Mouse (Mus musculus) liver, embryonic 11.5 days (tissue): ENCODE results near the gene Pde4dip. TPM values are rescaled to one million over a fixed set of nuclear protein-coding genes. Genes with fewer than 3 reads are reported as not detected.
A peak's percentile ranks its signal among the peaks of the same experiment; 100 is the strongest.

ENCODE experiments used
- ATAC-seq: fragments of 200-750 bp; cut with Nextera tagmentation; replicated peaks from 2 replicates; pipeline ENCODE4 v1.8.0; 2017; ENCODE audit warnings: moderate number of reproducible peaks, mild to moderate bottlenecking, moderate TSS enrichment, moderate library complexity; ENCODE audit not compliant: low FRiP score
- DNase-seq: peaks from one replicate; pipeline ENCODE4 v3.0.0-alpha.2; 2017; ENCODE audit warnings: low spot score
- H3K27ac ChIP-seq: fragments of 300-500 bp; sonication (generic); 2 replicates; pipeline ENCODE4 v1.5.1; 2014; ENCODE audit warnings: mild to moderate bottlenecking, low read depth, low read length, control low read depth
- H3K27me3 ChIP-seq: fragments of 300-500 bp; sonication (generic); replicated peaks from 2 replicates; pipeline ENCODE4 v1.6.1; 2014; ENCODE audit warnings: low read length, mixed read lengths; ENCODE audit not compliant: control insufficient read depth, insufficient read depth
- H3K36me3 ChIP-seq: fragments of 300-500 bp; sonication (generic); 2 replicates; pipeline ENCODE4 v1.6.1; 2014; ENCODE audit warnings: mild to moderate bottlenecking, low read length, moderate library complexity, mixed read lengths; ENCODE audit not compliant: control insufficient read depth, insufficient read depth
- H3K4me1 ChIP-seq: fragments of 300-500 bp; sonication (generic); replicated peaks from 2 replicates; pipeline ENCODE4 v1.6.1; 2014; ENCODE audit warnings: low read length, mixed read lengths; ENCODE audit not compliant: control insufficient read depth, insufficient read depth
- H3K4me2 ChIP-seq: fragments of 300-500 bp; sonication (generic); 2 replicates; pipeline ENCODE4 v1.6.1; 2014; ENCODE audit warnings: mild to moderate bottlenecking, control low read depth, moderate library complexity
- H3K4me3 ChIP-seq: fragments of 300-500 bp; sonication (generic); 2 replicates; pipeline ENCODE4 v1.5.1; 2014; ENCODE audit warnings: low read depth, low read length, control low read depth
- H3K9ac ChIP-seq: fragments of 300-500 bp; sonication (generic); 2 replicates; pipeline ENCODE4 v1.6.1; 2014; ENCODE audit warnings: low read depth, low read length, control low read depth
- H3K9me3 ChIP-seq: fragments of 300-500 bp; sonication (generic); 2 replicates; pipeline ENCODE4 v1.6.1; 2016; ENCODE audit warnings: low read length, inconsistent platforms, mixed read lengths; ENCODE audit not compliant: control insufficient read depth
- WGBS: fragments of 180-500 bp; shearing (Covaris S2); extraction: QIAGEN DNeasy Blood & Tissue Kit; methylation state at CpG from one replicate; pipeline ENCODE4 v1.1.7; 2014; 5-methylcytosine and 5-hydroxymethylcytosine counted together
- polyA plus RNA-seq: library from polyadenylated mRNA; unstranded; fragments of >200 nt; fragmentation: Nextera tagmentation; extraction: Ambion mirVana; gene quantifications from 2 replicates; pipeline ENCODE4 v1.2.1, GENCODE M21; 2014

The Pde4dip gene
- polyA plus RNA-seq, 1 experiment from 2014 or later: 16.9 TPM

DNA sequence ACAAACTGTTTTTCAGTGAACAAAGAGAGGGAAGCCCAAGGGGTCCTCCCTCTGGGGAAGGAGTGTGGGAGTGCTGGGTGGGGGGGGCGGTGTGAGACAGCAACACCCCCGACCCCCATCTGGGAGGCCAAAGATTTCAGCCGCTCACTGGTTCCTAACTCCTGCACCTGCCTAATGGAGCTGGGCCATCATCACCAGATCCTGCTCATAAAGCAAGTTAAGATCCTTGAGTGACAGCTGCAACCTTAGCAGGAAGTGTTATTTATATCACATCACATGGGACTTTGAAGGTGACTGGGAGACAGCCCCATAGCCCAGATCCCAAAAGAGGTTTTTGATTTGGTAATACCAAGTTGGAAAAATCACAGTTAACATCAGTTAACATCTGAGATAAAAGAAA lies 63.3 kb downstream of the Pde4dip start:
- ATAC-seq: no peak
- no peak for DNase-seq
- no peaks in the 10 kb centered on the region for H3K36me3 ChIP-seq
- H3K4me3 ChIP-seq: no peak overlapping the region
- no peaks in the 10 kb centered on the region for H3K4me1 ChIP-seq
- peak overlapping the region; percentile 77; the same call in 1 of the 2 replicates for H3K4me2 ChIP-seq
- peaks cover 20% of the 10 kb centered on the region for H3K27me3 ChIP-seq
- no peaks in the 10 kb centered on the region for H3K9me3 ChIP-seq
- 31% methylated on average over 3 of the region's 3 CpGs for WGBS
- no peak overlapping the region for H3K9ac ChIP-seq
- H3K27ac ChIP-seq: no peak overlapping the region

DNA sequence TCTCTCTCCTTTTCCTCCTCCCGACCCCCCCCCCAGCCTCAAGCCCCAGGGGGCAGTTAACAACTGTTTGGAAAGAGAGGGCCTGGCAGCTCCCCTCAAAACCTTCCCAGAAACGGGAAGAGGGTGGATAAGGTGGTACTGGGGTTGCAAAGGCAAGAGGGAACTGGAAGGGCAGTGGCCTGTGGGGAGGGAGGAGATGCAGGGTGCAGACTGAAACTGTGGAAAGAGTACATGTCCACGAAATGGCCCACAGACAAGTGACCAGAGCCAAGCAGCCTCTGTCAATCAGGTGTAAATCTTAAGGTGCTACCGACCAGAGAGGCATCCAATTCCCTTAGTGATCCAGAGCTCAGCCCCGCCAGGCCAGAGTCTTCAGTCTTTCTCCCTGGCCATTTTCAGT lies 63.8 kb downstream of the Pde4dip start:
- Histone ChIP-seq H3K9me3 (no peaks in the 10 kb centered on the region), H3K27ac (no peak overlapping the region), H3K9ac (no peak overlapping the region), H3K4me2 (peak overlapping the region; percentile 77), H3K27me3 (peaks cover 20% of the 10 kb centered on the region), H3K4me3 (peak overlapping the region; percentile 48), H3K4me1 (no peaks in the 10 kb centered on the region), H3K36me3 (no peaks in the 10 kb centered on the region)
- ATAC-seq (no peak), DNase-seq (no peak)
- WGBS: 3% methylated on average over 4 of the region's 5 CpGs

DNA sequence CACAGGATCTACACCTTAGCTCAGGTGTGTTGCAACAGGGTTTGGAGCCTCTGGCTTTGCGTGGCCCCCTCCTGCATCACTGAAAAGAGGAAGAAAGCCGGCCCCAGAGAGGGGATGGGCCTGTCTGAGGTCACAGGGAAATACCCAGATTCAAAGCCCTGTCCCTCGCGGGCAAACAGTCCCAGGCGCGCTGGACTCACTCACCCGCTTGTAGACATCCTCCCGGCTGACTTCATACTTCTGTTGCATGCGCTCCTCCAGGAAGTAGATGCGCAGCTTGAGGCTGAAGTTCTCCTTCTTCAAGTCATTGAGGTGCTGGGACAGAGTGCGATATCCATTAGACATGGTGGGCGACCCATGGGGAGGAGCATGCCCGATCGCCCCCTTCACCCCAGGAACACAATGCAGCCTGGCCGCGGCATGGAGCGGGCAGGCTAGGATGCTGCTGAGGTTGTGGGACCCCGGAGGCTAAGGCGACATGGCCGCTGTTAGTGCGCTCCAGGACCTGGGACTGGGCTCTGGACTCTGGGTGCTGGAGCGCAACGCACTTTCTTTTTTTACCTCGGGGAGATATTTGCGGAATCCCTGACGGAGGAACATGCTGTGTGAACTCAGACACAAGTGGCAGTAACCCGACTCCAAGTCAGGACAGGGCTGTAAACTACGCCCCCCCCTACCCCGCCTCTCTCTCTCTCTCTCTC lies 64.3 kb downstream of the Pde4dip start:
- Histone ChIP-seq H3K9ac (0 out of 2 replicates have a peak overlapping the region, but pooled peaks have one; percentile 25), H3K4me2 (peak overlapping the region; percentile 77), H3K27ac (no peak overlapping the region), H3K9me3 (no peaks in the 10 kb centered on the region), H3K27me3 (peaks cover 20% of the 10 kb centered on the region), H3K36me3 (no peaks in the 10 kb centered on the region), H3K4me3 (peak overlapping the region; percentile 48), H3K4me1 (no peaks in the 10 kb centered on the region)
- DNase-seq: peak; percentile 56
- ATAC-seq: peak; percentile 51; the same call in 1 of the 2 replicates
- WGBS: 7% methylated on average over 29 of the region's 29 CpGs

DNA sequence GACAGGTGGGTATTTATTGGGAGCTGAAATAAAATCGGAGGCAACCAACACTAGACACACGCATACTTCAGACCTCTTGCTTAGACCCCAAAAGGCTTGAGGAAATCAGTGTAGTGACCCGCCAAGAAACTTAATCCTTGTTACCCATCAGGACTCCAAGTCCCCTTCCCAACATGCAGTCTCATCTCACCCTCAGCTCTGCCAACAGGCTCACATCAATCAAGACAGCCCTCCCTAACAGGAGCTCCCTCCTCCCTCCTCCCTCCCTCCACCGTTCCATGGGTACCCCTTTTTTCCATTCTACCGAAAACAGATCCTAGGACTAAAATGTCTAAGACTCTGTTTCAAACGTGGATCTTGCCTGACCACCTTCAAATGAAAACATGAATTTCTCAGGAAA lies 65.1 kb downstream of the Pde4dip start:
- H3K36me3 ChIP-seq: no peaks in the 10 kb centered on the region
- H3K9me3 ChIP-seq: no peaks in the 10 kb centered on the region
- no peak overlapping the region for H3K27ac ChIP-seq
- no peak overlapping the region for H3K4me3 ChIP-seq
- no peak overlapping the region for H3K9ac ChIP-seq
- no peak overlapping the region for H3K4me2 ChIP-seq
- WGBS: 33% methylated on average over 6 of the region's 6 CpGs
- H3K27me3 ChIP-seq: peaks cover 20% of the 10 kb centered on the region
- no peak for ATAC-seq
- no peaks in the 10 kb centered on the region for H3K4me1 ChIP-seq
- no peak for DNase-seq

DNA sequence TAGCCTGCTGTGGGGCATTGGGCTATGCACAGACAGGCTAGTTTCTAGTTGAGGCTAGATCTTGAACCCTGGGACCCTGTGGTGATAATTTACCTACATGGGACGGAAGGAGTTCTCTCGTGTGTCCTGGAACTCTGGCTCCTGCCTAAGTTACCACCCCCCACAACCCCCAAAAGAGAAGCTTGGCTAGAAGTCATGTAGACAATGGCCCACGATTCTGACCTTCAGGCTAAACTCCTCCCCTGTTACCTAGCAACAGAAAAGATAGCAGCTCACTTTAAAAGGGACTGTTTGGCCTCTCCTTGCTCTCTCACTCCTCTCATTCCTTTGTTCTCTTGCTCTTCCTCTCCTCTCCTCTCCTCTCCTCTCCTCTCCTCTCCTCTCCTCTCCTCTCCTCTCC lies 69.5 kb downstream of the Pde4dip start:
- no peak overlapping the region for H3K4me3 ChIP-seq
- 50% methylated on average over 3 of the region's 3 CpGs for WGBS

DNA sequence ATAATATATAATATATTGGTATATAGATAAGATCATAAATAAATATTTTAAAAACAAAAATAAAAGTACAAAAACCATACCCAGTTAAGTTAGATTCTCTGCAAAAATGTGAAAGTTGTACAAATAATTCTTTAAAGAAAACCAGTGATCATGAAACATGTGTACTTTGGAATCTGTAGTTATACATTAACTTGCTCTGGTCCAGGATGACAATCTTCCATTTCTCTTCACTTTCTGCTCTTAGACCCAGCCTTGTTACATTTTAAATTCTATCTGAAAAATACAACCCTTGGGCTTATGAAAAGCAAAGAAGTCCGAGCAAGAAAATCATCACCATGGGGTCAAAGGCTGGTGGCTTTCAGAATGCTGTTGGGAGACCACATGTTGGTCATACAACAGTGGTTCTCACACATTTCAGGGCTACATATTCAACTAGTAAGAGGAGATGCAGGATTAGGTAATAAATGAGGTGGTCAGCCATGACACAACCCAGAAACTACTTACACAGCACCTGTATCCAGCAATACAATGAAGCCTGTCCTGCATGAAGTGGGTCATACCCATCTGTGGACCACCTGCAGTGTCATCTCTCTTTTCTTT lies 70.0 kb downstream of the Pde4dip start:
- no peak overlapping the region for H3K4me2 ChIP-seq
- no peak for DNase-seq
- H3K4me1 ChIP-seq: no peaks in the 10 kb centered on the region
- no peak for ATAC-seq
- H3K9me3 ChIP-seq: no peaks in the 10 kb centered on the region
- H3K27me3 ChIP-seq: peaks cover 6% of the 10 kb centered on the region; the same call in 1 of the 2 replicates
- WGBS: 71% methylated on average over 1 of the region's 1 CpGs
- no peaks in the 10 kb centered on the region for H3K36me3 ChIP-seq
- no peak overlapping the region for H3K4me3 ChIP-seq
- no peak overlapping the region for H3K9ac ChIP-seq
- H3K27ac ChIP-seq: peak overlapping the region; percentile 53; the same call in 1 of the 2 replicates

More for the DNA sequence above, 69.5 kb downstream of the Pde4dip start:
- Histone ChIP-seq H3K9ac (no peak overlapping the region), H3K27me3 (peaks cover 10% of the 10 kb centered on the region; the same call in 1 of the 2 replicates), H3K36me3 (no peaks in the 10 kb centered on the region), H3K4me1 (no peaks in the 10 kb centered on the region), H3K4me2 (no peak overlapping the region), H3K27ac (peak overlapping the region; percentile 53; the same call in 1 of the 2 replicates), H3K9me3 (no peaks in the 10 kb centered on the region)
- no peak for ATAC-seq
- no peak for DNase-seq

DNA sequence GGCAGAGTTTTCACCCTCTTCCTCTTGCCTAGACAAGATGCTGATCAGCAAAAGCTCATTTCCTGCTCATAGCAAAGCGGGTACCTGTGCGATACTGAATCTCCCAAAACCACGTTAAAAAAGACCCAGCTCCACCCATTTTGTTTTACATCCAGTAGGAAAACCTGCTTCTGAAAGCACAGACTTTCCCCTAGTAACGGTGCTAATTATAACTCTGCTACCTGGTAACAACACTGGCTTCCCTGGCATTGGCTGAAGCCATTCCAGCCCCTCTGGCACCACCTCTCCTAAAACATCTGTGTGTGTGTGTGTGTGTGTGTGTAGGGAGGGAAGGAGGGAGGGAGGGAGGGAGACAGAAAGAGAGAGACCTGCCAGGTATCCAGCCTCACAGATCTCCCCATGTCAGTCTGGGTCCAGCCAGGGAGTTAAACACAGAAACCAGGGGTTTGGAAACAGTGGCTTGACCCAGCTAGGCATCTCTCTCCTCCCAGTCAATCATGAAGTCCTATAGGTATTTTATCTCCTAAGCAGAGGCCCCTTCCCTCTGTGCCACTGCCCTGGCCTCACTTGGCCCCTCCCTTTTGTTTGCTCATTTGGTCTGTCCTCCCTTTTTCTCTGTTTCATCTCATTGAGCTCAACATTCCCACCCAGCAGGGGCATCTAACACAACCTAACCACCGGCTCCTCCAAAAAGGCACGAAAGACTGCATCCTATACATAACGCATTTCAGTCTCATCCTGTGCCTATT lies 76.7 kb downstream of the Pde4dip start:
- ATAC-seq (no peak), DNase-seq (no peak)
- Histone ChIP-seq H3K36me3 (no peaks in the 10 kb centered on the region), H3K4me1 (no peaks in the 10 kb centered on the region), H3K4me2 (no peak overlapping the region), H3K4me3 (no peak overlapping the region), H3K27me3 (no peaks in the 10 kb centered on the region), H3K9me3 (no peaks in the 10 kb centered on the region), H3K27ac (no peak overlapping the region), H3K9ac (no peak overlapping the region)
- WGBS: 36% methylated on average over 7 of the region's 7 CpGs

DNA sequence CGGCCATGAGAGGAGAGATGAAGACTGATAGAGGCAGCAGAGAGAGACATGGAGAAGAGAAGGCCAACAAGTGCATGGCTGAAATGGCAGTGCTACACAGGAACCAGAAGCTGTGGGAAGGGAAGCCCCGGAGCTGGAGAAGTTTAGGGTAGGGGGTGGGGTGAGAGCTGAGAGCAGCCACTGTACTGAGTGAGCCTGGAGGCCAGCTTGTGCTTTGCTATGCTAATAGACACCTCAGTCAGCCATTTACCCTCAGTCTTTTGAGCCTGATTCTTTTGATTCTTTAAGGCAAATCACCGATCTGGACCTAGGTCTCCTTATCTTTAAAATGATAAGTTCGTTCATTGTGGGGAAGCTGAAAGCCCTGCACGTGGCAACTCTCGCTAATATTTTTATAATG lies 77.3 kb downstream of the Pde4dip start:
- Histone ChIP-seq H3K4me2 (no peak overlapping the region), H3K27me3 (no peaks in the 10 kb centered on the region), H3K9ac (no peak overlapping the region), H3K36me3 (no peaks in the 10 kb centered on the region), H3K9me3 (no peaks in the 10 kb centered on the region), H3K4me3 (no peak overlapping the region), H3K4me1 (no peaks in the 10 kb centered on the region), H3K27ac (no peak overlapping the region)
- 29% methylated on average over 6 of the region's 6 CpGs for WGBS
- DNase-seq (no peak), ATAC-seq (no peak)
